Mouse (Mus musculus) inflammation-experienced regulatory T-cells, adult 6 months (primary cell): ENCODE measurements around the gene Tmem206. TPM values are rescaled to one million over a fixed set of nuclear protein-coding genes. Genes with fewer than 3 reads are reported as not detected.

ENCODE experiments used
- ATAC-seq: one replicate; pipeline ENCODE4 v1.8.0; 2017
- polyA plus RNA-seq, 3 experiments: library from polyadenylated mRNA; unstranded; fragments of 100-300 nt; shearing (Covaris generic); gene quantifications; one replicate each; pipeline ENCODE4 v1.2.1; 2017

Gene Tmem206
- polyA plus RNA-seq, 3 experiments from 2014 or later: 15.5 to 29.6 (median 23.7) TPM

DNA sequence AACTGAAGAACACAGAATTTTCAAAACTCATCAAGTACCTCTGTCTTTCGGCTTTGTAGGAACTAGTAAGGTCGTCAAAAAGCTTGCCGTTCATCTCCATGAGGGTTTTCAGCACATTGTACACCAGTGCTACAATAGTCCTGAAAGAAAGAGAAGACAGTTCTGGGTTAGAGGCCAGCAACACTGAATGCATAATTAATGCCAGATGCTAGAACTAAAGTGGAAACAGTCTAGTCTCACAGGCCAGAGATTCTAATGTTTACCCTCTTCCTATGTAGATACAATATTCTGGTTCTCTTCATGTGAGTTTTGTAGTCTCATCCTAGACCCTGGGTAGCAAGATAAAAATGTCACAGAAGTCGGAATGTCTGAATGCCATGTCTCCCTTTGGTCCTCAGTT lies 28.1 kb downstream of the Tmem206 start:
- no peak for ATAC-seq

DNA sequence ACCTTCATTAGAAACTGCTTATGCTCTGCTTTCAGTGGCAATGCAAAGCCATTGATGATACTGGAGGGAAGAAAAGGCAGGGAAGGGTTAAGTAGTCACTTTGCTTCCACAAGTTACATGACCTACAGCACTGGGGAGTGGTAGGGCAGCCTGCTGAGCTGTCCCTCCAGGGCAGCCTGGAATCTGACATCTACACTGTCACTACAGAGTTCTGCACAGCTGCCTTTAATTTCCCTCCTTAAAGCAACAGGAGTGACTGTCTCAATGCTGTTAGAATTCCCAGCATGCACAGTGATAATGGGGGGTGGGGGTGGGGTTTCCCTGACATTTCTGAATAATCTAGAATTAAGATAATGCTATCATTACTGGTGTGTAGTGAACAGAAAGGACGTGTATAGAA lies 31.2 kb downstream of the Tmem206 start:
- no peak for ATAC-seq

GRCm38 (mm10) chr1:191359478-191359877 lies 33.8 kb downstream of the Tmem206 start:
- ATAC-seq: no peak

- ATAC-seq: no peak
Measured at GRCm38 (mm10) chr1:191362412-191362811, 36.7 kb downstream of the Tmem206 start.

DNA sequence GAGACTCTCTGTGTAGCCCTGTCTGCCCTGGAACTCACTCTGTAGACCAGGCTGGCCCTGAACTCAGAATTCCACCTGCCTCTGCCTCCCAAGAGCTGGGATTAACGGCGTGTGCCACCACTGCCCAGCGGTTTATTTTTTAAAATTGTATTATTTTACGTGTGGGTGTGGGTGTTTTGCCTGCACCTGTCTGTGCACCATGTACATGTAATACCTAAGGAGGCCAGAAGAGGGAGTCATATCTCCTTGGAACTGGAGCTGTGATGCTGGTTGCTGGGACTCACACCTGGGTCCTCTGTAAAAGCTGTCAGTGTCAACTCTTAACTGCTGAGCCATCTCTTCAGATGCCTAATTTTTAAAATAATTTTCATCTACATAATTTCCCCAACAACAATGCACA lies 38.8 kb downstream of the Tmem206 start:
- peak; percentile 75 for ATAC-seq

DNA sequence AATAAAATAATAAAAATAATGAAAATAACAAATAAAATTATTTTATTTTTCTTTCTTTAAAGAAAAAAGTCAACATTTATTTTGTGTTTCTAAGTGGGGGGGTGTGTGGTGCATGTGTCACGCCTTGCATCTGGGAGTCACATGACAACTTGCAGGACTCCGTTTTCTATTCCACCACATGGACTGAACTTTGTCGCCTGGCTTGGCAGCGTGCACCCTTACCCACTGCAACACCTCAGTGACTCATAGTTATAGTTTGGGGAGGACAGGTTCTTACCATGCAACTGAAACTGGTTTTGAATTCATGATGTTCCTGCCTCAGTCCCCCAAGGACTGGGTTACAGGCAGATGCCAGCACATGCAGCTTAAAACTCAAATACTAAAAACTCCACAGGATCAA lies 42.5 kb downstream of the Tmem206 start:
- no peak for ATAC-seq

- peak; percentile 43 for ATAC-seq
Measured at GRCm38 (mm10) chr1:191369140-191369539, 43.4 kb downstream of the Tmem206 start.

GRCm38 (mm10) chr1:191374993-191375643 lies 49.4 kb downstream of the Tmem206 start:
- ATAC-seq: no peak

DNA sequence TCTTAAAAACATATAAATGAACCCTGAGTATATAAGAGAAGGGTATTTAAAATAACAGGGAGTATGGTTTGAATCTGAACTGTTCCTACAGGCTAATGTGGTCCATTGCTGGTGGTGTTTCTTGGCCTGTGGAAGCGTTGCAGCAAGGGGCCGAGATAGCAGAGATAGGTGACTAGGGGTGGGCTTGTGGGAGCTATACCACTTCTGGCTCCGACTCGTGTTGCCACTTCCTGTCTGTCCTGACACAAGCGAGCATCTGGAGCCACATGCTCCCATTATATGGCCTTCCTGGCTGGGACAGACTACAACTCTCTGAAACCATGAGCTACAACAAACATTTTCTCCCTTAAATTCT lies 49.9 kb downstream of the Tmem206 start:
- ATAC-seq: no peak

DNA sequence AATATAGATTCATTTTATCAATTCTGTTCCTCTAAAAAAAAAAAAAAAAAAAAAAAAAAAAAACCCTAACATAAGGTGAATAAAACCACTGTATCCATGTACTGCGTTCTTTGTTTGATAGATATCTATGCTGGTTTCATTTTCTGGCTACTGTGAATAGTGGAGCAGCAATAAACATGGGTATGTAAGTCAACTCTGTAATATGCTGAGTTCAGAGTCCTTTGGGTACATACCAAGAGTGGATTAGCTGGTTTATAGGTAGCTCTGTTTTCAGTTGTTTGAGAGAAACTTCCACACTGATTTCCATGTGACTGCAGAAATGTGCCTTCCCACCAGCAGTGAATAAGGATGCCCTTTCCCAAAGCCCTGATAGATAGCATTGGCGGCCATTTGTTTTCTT lies 52.4 kb downstream of the Tmem206 start:
- ATAC-seq: no peak

GRCm38 (mm10) chr1:191380843-191381242 lies 55.1 kb downstream of the Tmem206 start:
- no peak for ATAC-seq

- ATAC-seq: peak; percentile 75
Measured at GRCm38 (mm10) chr1:191381955-191382736, 56.4 kb downstream of the Tmem206 start.

DNA sequence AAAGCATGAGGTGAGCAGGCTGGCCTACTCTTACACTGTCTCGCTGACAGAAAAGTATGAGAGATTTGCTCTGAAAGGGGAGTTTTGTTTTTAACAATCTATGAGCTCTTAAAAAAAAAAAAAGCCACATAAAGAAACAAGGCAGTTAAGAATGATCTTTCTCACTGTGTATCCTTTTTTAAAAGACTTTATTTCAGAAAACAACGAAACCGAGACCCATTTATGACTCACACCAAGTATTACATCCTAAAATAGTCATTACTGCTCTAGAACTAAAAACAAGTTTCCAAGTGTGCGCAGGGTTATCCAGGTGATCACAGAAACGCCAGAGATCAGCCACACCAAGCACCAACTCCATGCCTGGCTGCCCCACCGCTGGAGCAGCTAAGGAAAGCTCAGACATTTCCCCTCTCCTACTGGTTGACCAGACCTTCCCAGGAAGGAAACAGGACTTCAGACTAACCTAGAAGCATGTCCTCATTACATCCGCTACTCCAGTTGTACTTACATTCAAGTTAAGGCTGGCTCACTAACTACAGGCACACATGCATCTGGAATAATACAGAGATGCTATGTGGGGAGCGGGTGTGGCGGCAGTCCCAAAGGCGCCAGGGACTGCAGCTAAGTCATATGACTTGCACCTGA lies 59.2 kb downstream of the Tmem206 start:
- peak; percentile 55 for ATAC-seq

DNA sequence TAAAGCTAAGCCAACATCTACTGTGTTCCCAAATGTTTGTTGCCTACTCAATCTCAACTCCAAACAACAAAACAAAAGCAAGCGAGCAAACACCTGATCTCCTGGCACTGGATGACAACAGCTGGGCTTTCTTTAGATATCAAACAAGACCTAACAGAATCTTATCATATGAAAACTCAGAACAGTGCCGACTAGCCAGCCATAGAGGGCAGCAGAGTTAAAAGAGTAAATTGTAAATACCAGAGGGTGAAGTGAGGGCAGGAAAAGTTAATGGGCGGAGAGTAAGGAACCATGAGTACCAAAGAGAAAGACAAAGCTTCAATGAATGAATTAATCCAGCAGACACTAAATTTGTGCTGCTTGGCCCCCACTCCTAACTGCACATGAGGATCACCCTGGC lies 65.6 kb downstream of the Tmem206 start:
- ATAC-seq: peak; percentile 78

DNA sequence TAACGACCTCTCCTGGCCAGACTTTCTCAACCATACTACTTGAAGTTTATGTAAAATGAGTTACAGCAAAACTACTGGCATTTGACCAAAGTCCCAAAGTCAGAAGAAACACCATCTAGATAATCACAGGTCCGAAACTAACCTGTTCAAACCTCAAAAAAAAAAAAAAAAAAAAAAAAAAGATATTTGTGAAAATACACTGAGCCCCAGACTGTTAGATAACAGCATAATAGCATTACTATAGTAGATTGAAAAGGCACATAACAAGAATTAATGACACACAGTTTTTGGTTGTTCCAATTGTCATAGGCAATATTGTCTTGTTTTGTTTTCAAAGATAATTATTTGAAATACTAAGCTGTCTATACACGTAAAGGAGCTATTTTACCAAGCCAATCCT lies 67.8 kb downstream of the Tmem206 start:
- no peak for ATAC-seq

- ATAC-seq: no peak
Measured at GRCm38 (mm10) chr1:191394126-191394525, 68.4 kb downstream of the Tmem206 start.

- ATAC-seq: no peak
Measured at GRCm38 (mm10) chr1:191395200-191395599, 69.5 kb downstream of the Tmem206 start.

DNA sequence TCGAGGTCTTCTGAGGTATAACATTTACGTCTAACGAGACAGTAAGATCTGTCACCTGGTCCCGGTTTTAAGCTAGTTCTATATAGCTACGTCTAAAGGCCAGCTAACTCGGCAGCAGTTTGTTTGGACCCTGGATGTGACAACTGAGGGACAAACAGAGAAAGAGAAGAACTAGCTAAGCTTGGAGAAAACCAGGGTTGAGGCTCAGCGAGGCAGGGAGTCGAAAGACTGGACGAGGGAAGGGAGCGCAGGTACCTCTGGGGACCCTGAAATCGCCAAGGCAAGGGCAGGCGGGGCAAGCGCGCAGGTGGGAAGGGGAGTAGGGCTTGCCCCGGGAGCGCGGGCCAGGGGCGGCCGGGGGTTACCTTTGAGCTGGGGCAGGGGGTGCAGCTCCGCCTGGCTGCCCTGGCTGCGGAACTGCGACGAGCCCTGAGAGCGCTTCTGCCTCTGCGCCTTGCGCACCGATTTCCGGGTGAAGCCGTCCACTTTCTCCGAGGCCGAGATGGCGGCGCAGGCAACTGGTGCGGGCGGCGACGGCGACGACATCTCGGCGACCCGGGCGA lies 70.2 kb downstream of the Tmem206 start:
- ATAC-seq: no peak

- peak; percentile 4 for ATAC-seq
Measured at GRCm38 (mm10) chr1:191396446-191396845, 70.7 kb downstream of the Tmem206 start.

DNA sequence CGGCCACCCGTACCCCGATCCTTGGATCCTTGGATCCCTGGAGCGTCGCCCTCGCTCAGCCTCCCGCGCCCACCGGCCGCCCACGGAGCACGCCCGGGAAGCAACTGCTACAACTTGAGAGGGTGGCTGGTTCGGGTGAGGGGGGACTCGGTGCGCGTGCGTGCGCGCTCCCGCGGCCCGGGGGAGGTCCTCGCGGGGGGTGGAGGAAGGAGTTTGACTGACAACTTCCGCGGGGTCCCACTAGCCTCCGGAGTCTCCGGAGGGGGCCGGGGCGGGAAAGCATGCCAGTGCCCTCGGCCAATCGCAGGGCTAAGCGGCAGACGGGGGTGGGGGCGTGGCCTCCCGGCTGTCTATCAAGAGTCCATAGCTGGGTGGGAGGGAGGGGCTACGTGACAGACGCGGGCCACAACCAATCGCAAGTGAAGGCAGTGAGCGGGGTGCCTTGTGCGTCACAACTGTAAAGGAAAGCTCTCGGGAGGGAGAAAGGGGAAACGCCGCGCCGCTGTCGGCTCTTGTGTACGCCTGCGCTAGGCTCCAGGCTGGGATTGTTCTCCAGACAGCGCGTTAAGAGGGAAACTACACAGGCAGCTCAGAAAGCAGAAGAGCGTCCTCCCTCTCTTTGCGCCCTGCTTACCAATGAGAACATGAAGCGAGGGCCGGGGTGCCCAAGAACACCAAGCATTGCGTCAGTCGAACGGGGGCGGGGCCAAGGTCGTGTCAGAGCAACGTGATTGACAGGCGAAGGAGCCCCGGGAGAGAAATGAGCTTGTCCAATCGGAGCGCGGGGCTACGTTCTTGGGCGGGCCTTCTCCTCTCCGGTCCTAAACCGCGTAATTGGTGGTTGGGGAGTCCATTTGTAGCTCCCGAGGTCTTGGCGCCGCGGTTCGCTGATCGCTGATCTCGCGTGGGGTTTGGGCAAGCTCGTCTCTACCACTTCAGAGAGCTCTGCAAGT lies 71.5 kb downstream of the Tmem206 start:
- ATAC-seq: peak; percentile 81
